Mouse (Mus musculus): ENCODE data around the gene Gm6367.
"Not testable (repeated sequence)": the region's sequence is repeated elsewhere in the genome, so short reads cannot be mapped to it uniquely, and the experiment has no call there.

The Gm6367 gene

GRCm38 (mm10) chr5:94988326-94988725 lies at the start of gene Gm6367:
Gm6367 (plus strand) TSS chr5:94988626.
- in situ Hi-C loops (cut with MboI, MseI): not testable (repeated sequence)

All from T-helper 17 cell (primary cell).